Mouse (Mus musculus) adrenal gland, adult 2 months (tissue): Measurements from ENCODE around the gene Gchfr. TPM values are rescaled to one million over a fixed set of nuclear protein-coding genes. Genes with fewer than 3 reads are reported as not detected.

ENCODE experiments used
- DNase-seq: peaks from one replicate; pipeline ENCODE4 v3.0.0; 2021
- polyA plus RNA-seq: library from polyadenylated mRNA; depleted of rRNA; stranded (reverse); fragments of >200 nt; gene quantifications from 2 replicates; pipeline ENCODE4 v1.2.3, GENCODE M21; 2012
- total RNA-seq, 2 experiments: library from RNA; stranded (reverse); gene quantifications; 2 replicates each; pipeline ENCODE4 v1.2.3; 2021

The Gchfr gene
- total and polyA plus RNA-seq, 3 experiments = 20.2 to 34.4 (median 22.5) TPM

GRCm38 (mm10) chr2:119172862-119173576, 5.4 kb downstream of the Gchfr start:
- peak; percentile 86 for DNase-seq

- DNase-seq = no peak
These were observed 6.5 kb downstream of the Gchfr start, which contains the start of gene Gm14137 for GRCm38 (mm10) chr2:119173991-119174651. Gene Gm14137 (plus strand): TSS chr2:119174509.

GRCm38 (mm10) chr2:119174866-119175265, 7.3 kb downstream of the Gchfr start:
- DNase-seq = no peak

- DNase-seq = no peak
These were observed 8.0 kb downstream of the Gchfr start for GRCm38 (mm10) chr2:119175614-119176013.

GRCm38 (mm10) chr2:119176761-119177160, 9.2 kb downstream of the Gchfr start:
- DNase-seq = no peak

- DNase-seq = no peak
These were observed 9.9 kb downstream of the Gchfr start for GRCm38 (mm10) chr2:119177384-119177939.

- no peak for DNase-seq
These were observed 15.3 kb downstream of the Gchfr start for GRCm38 (mm10) chr2:119182914-119183313.

GRCm38 (mm10) chr2:119189029-119189710, 21.6 kb downstream of the Gchfr start:
- peak; percentile 87 for DNase-seq

GRCm38 (mm10) chr2:119190969-119191368, 23.4 kb downstream of the Gchfr start:
- DNase-seq = no peak

- no peak for DNase-seq
These were observed 26.6 kb downstream of the Gchfr start for GRCm38 (mm10) chr2:119194140-119194539.

GRCm38 (mm10) chr2:119196316-119197108, 28.9 kb downstream of the Gchfr start:
- peak; percentile 29 for DNase-seq

- DNase-seq = no peak
These were observed 29.9 kb downstream of the Gchfr start for GRCm38 (mm10) chr2:119197493-119197892.

- DNase-seq = no peak
These were observed 30.5 kb downstream of the Gchfr start for GRCm38 (mm10) chr2:119198049-119198448.

GRCm38 (mm10) chr2:119198934-119199333, 31.4 kb downstream of the Gchfr start:
- DNase-seq = no peak

GRCm38 (mm10) chr2:119202914-119203453, 35.4 kb downstream of the Gchfr start:
- DNase-seq = no peak

GRCm38 (mm10) chr2:119203871-119204460, 36.4 kb downstream of the Gchfr start:
- peak; percentile 21 for DNase-seq

GRCm38 (mm10) chr2:119207961-119208343, 40.4 kb downstream of the Gchfr start:
- no peak for DNase-seq

- peak; percentile 97 for DNase-seq
These were observed 41.0 kb downstream of the Gchfr start, which contains the start of the genes Zfyve19 and Dnajc17 for GRCm38 (mm10) chr2:119208344-119209175. Gene Zfyve19 (plus strand): TSS chr2:119208617. Gene Dnajc17 (minus strand): TSS chr2:119208795.

- no peak for DNase-seq
These were observed 41.6 kb downstream of the Gchfr start for GRCm38 (mm10) chr2:119209176-119209507.
